Mouse (Mus musculus) liver (tissue): Measurements from ENCODE around the gene Rnf6.
"Not testable (repeated sequence)": the region's sequence is repeated elsewhere in the genome, so short reads cannot be mapped to it uniquely, and the experiment has no call there.

Source experiments
- DNase-seq: peaks from one replicate; pipeline ENCODE4 v3.0.0-alpha.2; 2020; ENCODE audit warnings: mixed read lengths

Gene Rnf6

DNA sequence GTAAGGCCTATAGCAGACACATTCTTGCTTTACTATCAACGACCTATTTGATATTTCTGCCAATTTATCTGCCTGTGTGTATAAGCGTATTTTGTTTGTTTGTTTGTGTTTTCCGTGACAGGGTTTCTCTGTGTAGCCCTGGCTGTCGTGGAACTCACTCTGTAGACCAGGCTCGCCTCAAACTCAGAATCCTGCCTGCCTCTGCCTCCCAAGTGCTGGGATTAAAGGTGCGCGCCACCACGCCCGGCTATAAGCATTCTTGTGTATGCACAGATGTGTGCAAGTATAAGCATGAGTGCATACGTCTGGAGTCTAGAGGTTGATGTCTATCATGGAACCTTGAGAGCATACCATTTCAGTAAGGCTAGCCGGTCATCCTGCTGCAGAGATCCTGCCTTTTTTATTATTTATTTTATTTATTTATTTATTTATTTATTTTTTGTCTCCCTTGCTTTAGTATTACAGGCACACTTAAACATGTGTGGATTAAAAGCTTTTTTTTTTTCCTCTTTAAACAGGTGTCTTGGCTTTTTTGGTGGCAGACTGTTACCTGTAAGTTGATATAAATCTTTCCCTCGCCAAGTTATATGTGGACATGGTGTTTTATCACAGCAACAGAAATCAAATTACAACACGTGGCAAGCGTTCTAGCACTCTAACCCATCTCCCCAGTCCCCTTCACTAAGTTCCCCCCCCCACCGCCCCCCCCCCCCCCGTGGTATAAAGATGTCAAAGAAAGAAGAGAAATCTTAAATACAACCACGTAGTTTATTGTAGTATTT, 8.7 kb upstream of the Rnf6 start:
- DNase-seq = no peak

DNA sequence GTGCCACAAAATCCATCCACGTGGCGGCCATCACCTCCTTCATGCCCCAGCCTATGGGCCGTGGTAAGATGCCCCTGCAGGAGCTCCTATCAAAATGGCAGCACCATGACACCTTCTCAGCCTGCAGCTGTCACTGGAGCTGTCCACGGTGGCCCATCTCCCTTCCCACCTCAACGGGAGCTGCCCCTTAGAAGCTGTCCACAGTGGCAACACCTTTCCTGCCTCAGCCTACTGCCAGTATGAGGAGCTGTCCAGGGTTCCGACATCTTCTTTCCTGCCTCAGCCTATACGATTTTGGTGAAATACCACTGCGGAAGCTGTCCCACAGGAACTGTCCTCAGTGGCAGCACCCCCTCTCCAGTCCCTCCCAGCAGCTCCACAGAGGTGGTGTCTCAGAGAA, 6.1 kb upstream of the Rnf6 start:
- no peak for DNase-seq

- DNase-seq = no peak
Observed at GRCm38 (mm10) chr5:146223786-146224185, 2.4 kb upstream of the Rnf6 start.

DNA sequence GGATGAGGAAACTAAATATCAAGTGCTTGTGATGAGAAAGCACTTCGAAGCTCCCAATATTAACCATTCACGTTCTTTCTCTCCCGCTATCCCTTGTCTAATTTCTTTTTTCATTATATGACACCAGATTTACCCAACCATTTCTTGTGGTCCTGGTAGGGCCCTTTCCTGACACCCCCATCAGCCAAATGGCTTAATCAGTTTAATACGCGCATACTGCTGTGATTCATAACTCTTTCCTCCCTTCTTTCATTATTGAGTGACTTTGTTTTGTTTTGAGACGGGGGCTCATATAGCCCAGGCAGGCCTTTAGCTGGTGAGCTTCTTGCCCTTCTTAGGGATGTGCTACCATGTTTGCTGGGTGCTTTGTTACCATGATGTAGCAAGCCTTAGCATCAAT, 367 bp upstream of the Rnf6 start:
- DNase-seq = no peak

GRCm38 (mm10) chr5:146220501-146220878, 865 bp downstream of the Rnf6 start:
- DNase-seq = no peak

DNA sequence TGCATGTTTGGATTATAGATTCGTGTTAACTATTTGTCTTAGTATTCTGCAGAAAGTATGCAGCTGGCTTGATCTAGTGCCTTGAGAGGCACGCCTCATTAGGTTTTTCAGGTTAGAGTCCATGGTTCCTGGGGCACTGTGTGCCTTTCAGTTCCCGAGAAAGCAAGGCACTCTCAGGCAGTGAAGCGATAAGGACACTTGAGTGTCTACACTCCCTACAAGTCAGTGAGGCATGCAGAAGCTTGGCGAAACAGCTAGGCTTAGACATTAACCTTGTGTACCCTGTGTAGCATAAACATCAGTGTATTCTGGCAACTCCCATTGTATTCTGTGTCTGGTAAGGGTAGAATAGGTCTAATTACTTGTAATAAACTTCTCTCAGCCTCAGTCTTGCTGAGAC, 15.8 kb downstream of the Rnf6 start:
- DNase-seq = no peak

- no peak for DNase-seq
Observed at GRCm38 (mm10) chr5:146203921-146204320, 17.4 kb downstream of the Rnf6 start.

- DNase-seq = no peak
Observed at GRCm38 (mm10) chr5:146200580-146200979, 20.8 kb downstream of the Rnf6 start.

DNA sequence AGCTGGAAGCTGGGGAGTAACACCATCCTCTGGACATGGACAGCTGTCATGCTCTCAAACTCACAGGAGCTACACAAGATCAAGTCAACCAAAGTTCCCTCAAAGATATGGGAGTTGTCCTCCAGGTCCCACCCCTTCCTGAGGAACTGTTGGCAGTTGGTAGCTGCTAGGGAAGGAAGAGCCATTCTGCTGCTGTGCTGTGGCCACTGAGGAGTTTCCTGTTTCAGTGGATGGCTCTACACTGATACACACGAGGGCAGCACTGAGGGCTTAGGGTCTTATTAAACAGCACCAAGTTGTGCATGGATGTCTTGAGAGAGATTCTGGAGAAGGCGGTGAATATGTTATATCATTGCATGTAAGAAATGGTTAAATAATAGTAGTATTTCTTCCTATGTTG, 21.8 kb downstream of the Rnf6 start:
- no peak for DNase-seq

DNA sequence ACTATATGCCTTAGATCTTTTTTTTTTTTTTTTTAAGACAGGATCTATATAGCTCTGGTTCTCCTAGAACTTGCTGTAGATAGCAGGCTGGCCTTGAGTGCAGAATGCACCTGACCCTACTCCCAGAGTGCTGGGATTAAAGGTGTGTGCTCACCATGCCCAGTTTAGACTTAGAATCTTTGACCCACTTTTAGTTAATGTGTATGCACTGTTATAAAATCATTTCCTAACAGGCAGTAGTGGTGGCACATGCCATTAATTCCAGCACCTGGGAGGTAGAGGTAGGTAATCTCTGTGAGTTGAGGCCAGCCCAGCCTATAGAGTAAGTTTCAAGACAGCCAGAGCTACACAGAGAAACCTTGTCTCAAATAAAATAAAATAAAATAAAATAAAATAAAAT, 22.3 kb downstream of the Rnf6 start:
- DNase-seq = no peak

DNA sequence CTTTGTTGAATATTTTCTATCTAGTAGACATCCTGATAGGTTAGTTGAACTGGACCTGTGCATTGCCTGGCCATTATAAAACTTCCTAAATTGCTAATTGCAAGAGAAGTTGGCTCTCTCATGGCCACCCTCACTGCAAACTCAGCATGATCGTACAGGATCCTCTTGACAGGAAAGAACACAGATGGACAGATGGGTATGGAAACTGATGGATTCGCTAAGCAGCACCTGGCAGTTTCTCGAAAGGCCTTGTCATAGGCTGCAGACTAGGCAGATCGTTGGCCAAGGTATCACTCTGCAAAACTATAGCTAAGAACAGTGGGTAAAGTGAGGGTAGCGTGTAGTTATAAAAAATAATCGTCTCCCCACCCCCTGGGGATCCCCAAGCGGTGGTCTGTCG, 28.0 kb downstream of the Rnf6 start:
- DNase-seq = no peak

DNA sequence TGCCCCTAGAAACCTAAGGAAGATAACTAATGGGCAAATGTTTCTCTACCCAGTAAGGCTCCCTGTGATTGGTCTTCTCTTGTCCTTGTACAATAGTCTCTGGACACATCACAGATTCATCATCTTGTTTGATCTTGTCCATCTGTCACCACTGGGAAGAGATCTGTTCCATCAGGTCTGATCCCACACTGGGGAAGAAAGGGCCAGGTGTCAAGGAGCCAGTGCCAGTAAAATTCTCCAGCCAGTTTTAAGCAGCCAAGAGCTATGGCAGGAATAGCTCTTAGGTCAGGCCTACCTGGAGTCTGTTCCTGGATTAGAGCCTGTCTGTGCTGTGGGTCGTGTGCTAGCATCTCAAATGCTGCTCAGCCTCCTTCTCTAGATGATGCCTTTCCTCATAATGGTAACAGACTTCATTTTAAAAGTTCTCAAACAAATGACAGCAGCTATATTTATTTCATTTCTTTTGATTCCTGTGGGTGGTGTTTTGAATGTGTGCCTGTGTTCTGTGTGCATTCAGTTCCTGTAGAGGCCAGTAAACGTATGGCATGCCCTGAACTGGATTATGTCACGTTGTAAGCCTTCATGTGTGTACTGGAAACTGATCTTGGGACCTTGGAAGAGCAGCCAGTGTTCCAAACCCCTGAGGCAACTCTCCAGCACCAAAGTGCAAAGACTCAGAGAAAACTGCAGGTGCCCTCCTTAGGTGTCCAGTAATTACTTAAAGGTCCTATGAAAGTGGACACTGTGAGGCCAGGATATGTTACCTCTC, 30.7 kb downstream of the Rnf6 start:
- no peak for DNase-seq

- no peak for DNase-seq
Observed at GRCm38 (mm10) chr5:146190093-146190492, 31.3 kb downstream of the Rnf6 start.

DNA sequence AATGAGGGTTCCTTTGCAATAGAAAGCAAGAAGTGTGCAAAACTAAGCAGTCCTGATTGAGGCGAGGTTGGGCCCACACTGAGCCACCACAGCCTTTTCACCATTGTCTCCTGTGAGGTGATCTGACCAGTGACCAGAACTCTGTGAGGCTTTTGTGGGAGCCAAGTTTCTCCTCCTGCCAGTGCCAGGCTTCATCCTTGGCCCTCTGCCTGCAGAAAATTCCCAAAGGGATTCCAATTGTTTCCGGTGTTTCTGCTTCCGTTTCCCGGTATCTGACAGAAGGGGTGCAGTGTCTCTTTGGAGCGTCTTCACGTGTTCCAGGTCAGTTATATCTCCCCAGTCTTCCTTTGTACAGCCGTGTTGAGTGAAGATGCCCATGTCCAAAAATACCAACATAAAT, 32.6 kb downstream of the Rnf6 start:
- DNase-seq = no peak

- peak; percentile 15 for DNase-seq
Observed at GRCm38 (mm10) chr5:146188144-146188543, 33.2 kb downstream of the Rnf6 start.

DNA sequence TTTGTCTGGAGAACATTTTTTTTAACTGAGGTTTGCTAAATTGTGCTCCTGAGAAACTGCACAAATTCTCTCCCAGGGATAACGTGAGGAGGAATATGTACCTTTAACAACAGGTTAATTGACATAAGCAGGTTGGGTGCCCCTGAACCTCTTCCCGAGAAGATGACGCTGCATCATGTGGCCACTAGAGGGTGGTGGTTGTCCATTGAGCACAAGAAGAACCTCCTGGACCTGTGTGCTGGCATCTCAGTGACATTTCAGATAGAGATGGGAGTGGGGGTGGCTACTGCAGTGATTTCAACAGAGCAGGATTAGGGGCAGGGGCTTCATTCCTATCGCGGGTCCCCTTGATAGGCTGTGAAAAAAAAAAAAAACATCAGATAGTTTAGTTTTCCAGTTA, 33.9 kb downstream of the Rnf6 start:
- peak; percentile 72 for DNase-seq

- DNase-seq = not testable (repeated sequence)
Observed at GRCm38 (mm10) chr5:146185204-146185603, 36.2 kb downstream of the Rnf6 start, which contains the start of gene 1700001J03Rik. Gene 1700001J03Rik, minus strand, starts transcription at chr5:146185304.

GRCm38 (mm10) chr5:146172744-146173143, 48.6 kb downstream of the Rnf6 start:
- DNase-seq = peak; percentile 21

DNA sequence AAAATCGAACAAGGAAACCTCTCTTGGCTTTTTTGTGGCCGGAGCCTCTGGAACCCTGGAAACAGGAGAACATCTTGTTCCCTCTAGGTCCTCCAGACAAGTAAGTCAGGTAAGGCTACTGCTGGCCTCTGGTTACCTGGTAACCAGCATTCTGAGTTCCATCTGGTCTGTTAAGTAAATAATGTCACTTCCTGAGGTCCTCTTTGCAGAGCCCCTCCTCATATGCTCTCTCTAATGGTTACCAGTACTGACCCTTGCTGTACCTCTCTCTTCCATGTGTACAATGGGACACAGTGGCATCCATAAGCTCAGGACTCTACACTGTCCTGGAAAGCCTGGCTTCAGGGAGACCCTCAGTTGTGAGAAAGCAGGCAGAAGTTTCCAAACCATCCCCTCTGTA, 50.7 kb downstream of the Rnf6 start, which contains the start of gene Gm6309:
TSS of gene Gm6309 (minus strand) at position 101 of the 400 bp plus-strand sequence.
- not testable (repeated sequence) for DNase-seq

DNA sequence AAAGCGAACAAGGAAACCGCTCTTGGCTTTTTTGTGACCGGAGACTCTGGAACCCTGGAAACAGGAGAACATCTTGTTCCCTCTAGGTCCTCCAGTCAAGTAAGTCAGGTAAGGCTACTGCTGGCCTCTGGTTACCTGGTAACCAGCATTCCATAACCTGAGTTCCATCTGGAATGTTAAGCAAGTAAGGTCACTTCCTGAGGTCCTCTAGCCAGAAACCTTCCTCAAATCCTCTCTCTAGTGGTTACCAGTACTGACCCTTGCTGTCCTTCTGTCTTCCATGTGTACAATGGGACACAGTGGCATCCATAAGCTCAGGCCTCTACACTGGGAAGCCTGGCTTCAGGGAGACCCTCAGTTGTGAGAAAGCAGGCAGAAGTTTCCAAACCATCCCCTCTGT, 60.9 kb downstream of the Rnf6 start, which contains the start of gene Gm5565:
TSS of gene Gm5565 (minus strand) at position 101 of the 400 bp plus-strand sequence.
- not testable (repeated sequence) for DNase-seq
